Comparison of ENCODE assay signal across 10 mouse cellular contexts in the genomic region with DNA sequence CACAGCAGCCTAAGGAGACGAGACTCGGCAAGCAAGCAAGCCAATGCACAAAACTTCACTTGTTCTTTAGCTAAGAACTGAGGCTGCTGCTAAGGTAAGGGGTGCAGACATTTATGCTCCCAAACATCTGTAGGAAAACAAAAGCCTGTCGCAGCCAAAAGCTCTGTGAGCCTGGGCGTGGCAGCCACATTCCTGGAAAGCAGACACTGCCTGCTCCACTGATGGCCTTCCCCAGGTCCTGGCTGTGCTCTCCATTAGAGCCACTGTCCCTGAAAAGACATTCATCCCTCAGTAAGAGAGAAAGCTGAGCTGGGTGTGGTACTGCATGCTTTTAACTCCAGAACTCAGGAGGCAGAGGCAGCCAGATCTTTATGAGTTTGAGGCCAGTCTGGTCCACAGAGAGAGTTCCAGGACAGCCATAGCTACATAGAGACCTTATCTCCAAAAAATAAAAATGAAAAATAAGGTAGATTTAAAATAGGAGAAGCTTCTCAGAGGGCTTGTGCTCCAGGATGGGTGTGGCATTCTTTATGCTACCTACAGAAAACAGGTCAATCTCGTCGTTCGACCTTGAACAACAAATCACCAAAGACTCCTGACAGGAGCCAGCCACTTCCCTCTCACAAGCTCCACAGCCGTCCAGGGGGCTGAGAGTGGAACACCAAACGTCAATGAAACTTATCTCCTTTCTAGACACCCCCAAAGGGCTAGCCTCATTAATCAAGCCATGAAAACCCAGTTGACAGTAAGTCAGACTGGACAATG. TPM values are rescaled to one million over a fixed set of nuclear protein-coding genes. Genes with fewer than 3 reads are reported as not detected.
DNase-seq lines count a peak whose midpoint lies in the region; ATAC-seq and TF ChIP-seq lines count a peak whose summit lies in the region.
"Had no signal": no experiment of that assay in that cellular context is flagged by ENCODE, and none has a peak within 500 bp of the region (broad histone marks: within the 10 kb centered on the region; RNA-seq: fewer than 3 reads in every experiment).

No protein-coding gene starts in this region.

- peak overlapping the region; percentile 11; the same call in 1 of the 2 replicates for H3K4me2 ChIP-seq in heart, embryonic 14.5 days (ENCODE audit: low read length)
- H3K4me2 ChIP-seq in lung, embryonic 15.5 days = peak overlapping the region; percentile 30; the same call in 1 of the 2 replicates
- no peak overlapping the region for H3K4me2 ChIP-seq in limb, embryonic 14.5 days (replicated peaks; ENCODE audit: low read depth, low read length, severe bottlenecking)

- DNase-seq in heart, adult 9 months (ENCODE audit: low spot score in 2 of 2) = no peak
- DNase-seq in lung, postnatal 14 days = no peak
- DNase-seq in ZHBTc4 (ENCODE audit: low read depth, low spot score) = peak; percentile 89
- no peak for DNase-seq in limb, embryonic 14.5 days (ENCODE audit: low spot score)
- no peak for DNase-seq in embryo, embryonic 9.5 days (ENCODE audit: extremely low spot score)
- DNase-seq in cerebellum, adult 2 months = no peak
- DNase-seq: kidney, adult 11 months; thymus, postnatal 25 days had no signal

- WGBS in heart, embryonic 14.5 days = 41% methylated on average over 9 of the region's 9 CpGs
- 53% methylated on average over 9 of the region's 9 CpGs for WGBS in lung, embryonic 15.5 days
- 48% methylated on average over 9 of the region's 9 CpGs for WGBS in limb, embryonic 14.5 days
- 83% methylated on average over 9 of the region's 9 CpGs for WGBS in cerebellum, adult 2 months

- no peak for ATAC-seq in heart, embryonic 14.5 days (ENCODE audit: insufficient number of reproducible peaks, insufficient read depth, low FRiP score, low read depth)
- ATAC-seq in lung, embryonic 15.5 days (ENCODE audit: borderline replicate concordance, extremely low read depth, low FRiP score, low TSS enrichment) = no peak
- no peak for ATAC-seq in limb, embryonic 14.5 days (ENCODE audit: low FRiP score, low read depth)

- H3K4me3 ChIP-seq in heart, embryonic 14.5 days (ENCODE audit: control insufficient read depth in 1 of 2, insufficient read depth in 1 of 2, low read depth in 1 of 2, low read length in 2 of 2) = no peak overlapping the region
- no peak overlapping the region for H3K4me3 ChIP-seq in lung, embryonic 15.5 days
- H3K4me3 ChIP-seq in limb, embryonic 14.5 days (replicated peaks; ENCODE audit: low read length) = no peak overlapping the region
- no peak overlapping the region for H3K4me3 ChIP-seq in cerebellum, adult 2 months (replicated peaks; ENCODE audit: insufficient read depth, low read depth, low read length)

- H3K4me1 ChIP-seq in heart, embryonic 14.5 days (ENCODE audit: control insufficient read depth in 2 of 2, insufficient read depth in 2 of 2, low read length in 2 of 2) = peaks cover 31 to 43% of the 10 kb centered on the region in 2 experiments
- peaks cover 35% of the 10 kb centered on the region for H3K4me1 ChIP-seq in lung, embryonic 15.5 days
- H3K4me1 ChIP-seq in limb, embryonic 14.5 days (ENCODE audit: control insufficient read depth, insufficient read depth, low read length) = peaks cover 24% of the 10 kb centered on the region
- H3K4me1 ChIP-seq in cerebellum, adult 2 months (ENCODE audit: control insufficient read depth, insufficient read depth, low read length) = peaks cover 32% of the 10 kb centered on the region

- TF ChIP-seq POLR2A in limb, embryonic 14.5 days (IDR thresholded peaks at IDR 0.05; ENCODE audit: borderline replicate concordance, extremely low read depth, insufficient read depth, insufficient read length) = no peak
- TF ChIP-seq POLR2A in cerebellum, adult 2 months (IDR thresholded peaks at IDR 0.05; ENCODE audit: borderline replicate concordance, insufficient read depth, low read length) = no peak

- H3K9ac ChIP-seq in heart, embryonic 14.5 days (ENCODE audit: low read length) = peak overlapping the region; percentile 28; the same call in 1 of the 2 replicates
- H3K9ac ChIP-seq in lung, embryonic 15.5 days = no peak overlapping the region
- H3K9ac ChIP-seq in limb, embryonic 14.5 days (ENCODE audit: low read depth, low read length, severe bottlenecking) = no peak overlapping the region

- H3K36me3 ChIP-seq in heart, embryonic 14.5 days (ENCODE audit: control insufficient read depth, insufficient read depth, low read length) = no peaks in the 10 kb centered on the region
- H3K36me3 ChIP-seq in lung, embryonic 15.5 days = no peaks in the 10 kb centered on the region
- H3K36me3 ChIP-seq in limb, embryonic 14.5 days (ENCODE audit: control insufficient read depth, insufficient read depth, low read length) = no peaks in the 10 kb centered on the region

- H3K27ac ChIP-seq in heart, embryonic 14.5 days (replicated peaks in 1 of 2; ENCODE audit: control insufficient read depth in 1 of 2, insufficient read depth in 1 of 2, low read depth in 2 of 2, low read length in 2 of 2) = peak overlapping the region; percentile 0 to 73; a peak in 2 of 4 replicates
- peak overlapping the region; percentile 61 for H3K27ac ChIP-seq in lung, embryonic 15.5 days
- H3K27ac ChIP-seq in limb, embryonic 14.5 days (replicated peaks; ENCODE audit: low read depth, low read length) = peak overlapping the region; percentile 55; the same call in 1 of the 2 replicates
- H3K27ac ChIP-seq in cerebellum, adult 2 months (ENCODE audit: insufficient read depth, low read length) = no peak overlapping the region

- TF ChIP-seq CTCF in cerebellum, adult 2 months (IDR thresholded peaks at IDR 0.05; ENCODE audit: borderline replicate concordance, insufficient read depth, low read depth, low read length) = no peak

- no peaks in the 10 kb centered on the region for H3K27me3 ChIP-seq in heart, embryonic 14.5 days (ENCODE audit: control insufficient read depth, insufficient read depth, low read length)
- H3K27me3 ChIP-seq in lung, embryonic 15.5 days = no peaks in the 10 kb centered on the region
- no peaks in the 10 kb centered on the region for H3K27me3 ChIP-seq in limb, embryonic 14.5 days (ENCODE audit: control insufficient read depth, insufficient read depth, low read length)
- H3K27me3 ChIP-seq in cerebellum, adult 2 months (ENCODE audit: control insufficient read depth, insufficient read depth, low read length) = no peaks in the 10 kb centered on the region

- H3K9me3 ChIP-seq in heart, embryonic 14.5 days (ENCODE audit: control insufficient read depth, low read length) = no peaks in the 10 kb centered on the region
- no peaks in the 10 kb centered on the region for H3K9me3 ChIP-seq in lung, embryonic 15.5 days
- H3K9me3 ChIP-seq in limb, embryonic 14.5 days (ENCODE audit: control insufficient read depth, low read length) = no peaks in the 10 kb centered on the region

RNA-seq across cellular contexts. Expression of gene Tex2, which starts 39.6 kb away (rescaled TPM):
- 13.5 and 14.4 TPM in 2 replicates for polyA plus RNA-seq in heart, embryonic 14.5 days (2014; fragmentation: Nextera tagmentation; extraction: Ambion mirVana)
- 9.7 and 9.8 TPM in 2 replicates for polyA plus RNA-seq in lung, embryonic 15.5 days (2015; fragmentation: Nextera tagmentation; extraction: Ambion mirVana)
- polyA plus RNA-seq in limb, embryonic 14.5 days (2012; rRNA removed) = 8.0 and 8.7 TPM in 2 replicates
- 10.1 and 10.8 TPM in 2 replicates for polyA plus RNA-seq in limb, embryonic 14.5 days (2014; fragmentation: Nextera tagmentation; extraction: Ambion mirVana)
- 71.3 and 79.6 TPM in 2 replicates for polyA plus RNA-seq in cerebellum, adult 2 months (2012; rRNA removed)
